Comparison of ENCODE assay signal across 9 mouse cellular contexts in the genomic region with DNA sequence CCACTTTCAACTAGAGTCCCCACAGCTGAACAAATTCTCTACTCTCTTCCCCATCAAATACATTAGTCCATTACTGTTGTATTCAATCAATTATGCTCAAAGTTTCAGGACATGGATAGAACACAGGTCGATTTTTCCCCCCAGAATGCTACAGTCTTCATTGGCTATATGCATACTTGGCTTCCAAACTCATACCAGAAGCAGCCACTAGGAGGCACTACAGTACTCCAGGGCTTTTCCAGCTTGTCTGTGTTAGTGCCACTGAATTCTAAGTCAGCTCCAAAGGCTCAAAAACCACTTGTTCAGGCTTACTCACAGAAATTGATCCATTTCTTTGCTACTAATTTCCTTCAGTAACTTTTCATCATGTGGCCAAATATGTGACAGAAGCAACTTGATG.
DNase-seq lines count a peak whose midpoint lies in the region; ATAC-seq lines count a peak whose summit lies in the region.
"Had no signal": no experiment of that assay in that cellular context is flagged by ENCODE, and none has a peak within 500 bp of the region (broad histone marks: within the 10 kb centered on the region; RNA-seq: fewer than 3 reads in every experiment).

No protein-coding gene starts in this region.

- 63% methylated on average over 1 of the region's 1 CpGs for WGBS in kidney, embryonic 14.5 days
- 55% methylated on average over 1 of the region's 1 CpGs for WGBS in limb, embryonic 11.5 days

- H3K27ac ChIP-seq in kidney, embryonic 14.5 days (ENCODE audit: low read depth, low read length) = no peak overlapping the region
- H3K27ac ChIP-seq in limb, embryonic 11.5 days (replicated peaks; ENCODE audit: low read depth, low read length) = no peak overlapping the region
- H3K27ac ChIP-seq: neural tube, embryonic 12.5 days had no signal

- no peak overlapping the region for H3K4me2 ChIP-seq in kidney, embryonic 14.5 days (replicated peaks; ENCODE audit: low read depth, low read length)
- H3K4me2 ChIP-seq in limb, embryonic 11.5 days (ENCODE audit: low read depth, severe bottlenecking) = no peak overlapping the region
- H3K4me2 ChIP-seq: neural tube, embryonic 12.5 days had no signal

- ATAC-seq in kidney, embryonic 14.5 days (ENCODE audit: low FRiP score, low TSS enrichment) = no peak
- ATAC-seq in limb, embryonic 11.5 days (ENCODE audit: insufficient number of reproducible peaks, low FRiP score, low TSS enrichment, low read depth) = no peak
- ATAC-seq in megakaryocyte-erythroid progenitor cell, adult 5-6 weeks (replicated peaks; ENCODE audit: low FRiP score, low TSS enrichment, poor library complexity, severe bottlenecking) = no peak

- peak; percentile 37 for DNase-seq in adrenal gland, postnatal 10 days
- no peak for DNase-seq in adrenal gland, adult 2 months
- peak; percentile 32 for DNase-seq in kidney, adult 18-20 months
- peak; percentile 6 for DNase-seq in thymus, postnatal 14 days
- no peak for DNase-seq in thymus, postnatal 25 days
- DNase-seq in limb, embryonic 11.5 days (ENCODE audit: low spot score) = peak; percentile 73

- H3K9me3 ChIP-seq in kidney, embryonic 14.5 days (ENCODE audit: control insufficient read depth, low read length) = no peaks in the 10 kb centered on the region
- no peaks in the 10 kb centered on the region for H3K9me3 ChIP-seq in limb, embryonic 11.5 days (ENCODE audit: control insufficient read depth, low read length)
- H3K9me3 ChIP-seq: neural tube, embryonic 12.5 days had no signal

- no peaks in the 10 kb centered on the region for H3K27me3 ChIP-seq in kidney, embryonic 14.5 days (ENCODE audit: control insufficient read depth, insufficient read depth, low read length)
- peaks cover 2% of the 10 kb centered on the region; the same call in 1 of the 2 replicates for H3K27me3 ChIP-seq in limb, embryonic 11.5 days (ENCODE audit: control insufficient read depth, insufficient read depth, low read length)
- H3K27me3 ChIP-seq: neural tube, embryonic 12.5 days had no signal

- no peaks in the 10 kb centered on the region for H3K36me3 ChIP-seq in kidney, embryonic 14.5 days (ENCODE audit: control insufficient read depth, insufficient read depth, low read length)
- no peaks in the 10 kb centered on the region for H3K36me3 ChIP-seq in limb, embryonic 11.5 days (ENCODE audit: control insufficient read depth, insufficient read depth, low read length)
- H3K36me3 ChIP-seq: neural tube, embryonic 12.5 days had no signal

- no peak overlapping the region for H3K4me3 ChIP-seq in kidney, embryonic 14.5 days (ENCODE audit: low read length)
- no peak overlapping the region for H3K4me3 ChIP-seq in limb, embryonic 11.5 days (ENCODE audit: low read depth, low read length)
- H3K4me3 ChIP-seq: neural tube, embryonic 12.5 days had no signal

- no peaks in the 10 kb centered on the region for H3K4me1 ChIP-seq in kidney, embryonic 14.5 days (ENCODE audit: control insufficient read depth, insufficient read depth, low read length)
- H3K4me1 ChIP-seq in limb, embryonic 11.5 days (ENCODE audit: control insufficient read depth, insufficient read depth, low read length) = no peaks in the 10 kb centered on the region

- no peak overlapping the region for H3K9ac ChIP-seq in kidney, embryonic 14.5 days (ENCODE audit: low read depth, low read length)
- no peak overlapping the region for H3K9ac ChIP-seq in limb, embryonic 11.5 days (ENCODE audit: low read length)
- H3K9ac ChIP-seq: neural tube, embryonic 12.5 days had no signal

Comparison
In these comparisons a context has a peak if more than half of its experiments do, and no peak if none do; other contexts are left out.
1. DNase-seq: peak in adrenal gland, postnatal 10 days (single experiment), kidney, adult 18-20 months (single experiment), thymus, postnatal 14 days (single experiment) and limb, embryonic 11.5 days (single experiment); none in adrenal gland, adult 2 months (single experiment) and thymus, postnatal 25 days (single experiment).